Mouse (Mus musculus) lung, postnatal 0 days (tissue): ENCODE data around the gene Neurog1. TPM values are rescaled to one million over a fixed set of nuclear protein-coding genes. Genes with fewer than 3 reads are reported as not detected.

ENCODE experiments used
- ATAC-seq: fragments of 200-750 bp; cut with Nextera tagmentation; 2 replicates; pipeline ENCODE4 v1.8.0; 2017; ENCODE audit warnings: moderate library complexity
- DNase-seq: peaks from one replicate; pipeline ENCODE4 v3.0.0-alpha.2; 2016; ENCODE audit warnings: low spot score
- H3K27ac ChIP-seq: fragments of 300-500 bp; sonication (generic); 2 replicates; pipeline ENCODE4 v1.5.1; 2014; ENCODE audit warnings: antibody characterized with exemption, mild to moderate bottlenecking, low read length, mixed read lengths
- H3K27me3 ChIP-seq: fragments of 300-500 bp; sonication (generic); replicated peaks from 2 replicates; pipeline ENCODE4 v1.6.1; 2014; ENCODE audit warnings: low read length, mixed read lengths; ENCODE audit not compliant: insufficient read depth
- H3K36me3 ChIP-seq: fragments of 300-500 bp; sonication (generic); 2 replicates; pipeline ENCODE4 v1.6.1; 2014; ENCODE audit warnings: low read length, mixed read lengths; ENCODE audit not compliant: insufficient read depth
- H3K4me1 ChIP-seq: fragments of 300-500 bp; sonication (generic); 2 replicates; pipeline ENCODE4 v1.6.1; 2014; ENCODE audit warnings: antibody characterized with exemption, low read depth, low read length, mixed read lengths; ENCODE audit not compliant: insufficient read depth
- H3K4me2 ChIP-seq: fragments of 300-500 bp; sonication (generic); replicated peaks from 2 replicates; pipeline ENCODE4 v1.6.1; 2014; ENCODE audit warnings: low read depth, mild to moderate bottlenecking, low read length, moderate library complexity, mixed read lengths
- H3K4me3 ChIP-seq: fragments of 300-500 bp; sonication (generic); 2 replicates; pipeline ENCODE4 v1.5.1; 2014; ENCODE audit warnings: low read depth, low read length
- H3K9ac ChIP-seq: fragments of 300-500 bp; sonication (generic); replicated peaks from 2 replicates; pipeline ENCODE4 v1.6.1; 2014; ENCODE audit warnings: low read depth, mild to moderate bottlenecking
- H3K9me3 ChIP-seq: fragments of 300-500 bp; sonication (generic); 2 replicates; pipeline ENCODE4 v1.6.1; 2016; ENCODE audit warnings: low read length, mixed read lengths
- CTCF ChIP-seq: IDR thresholded peaks from 2 replicates; pipeline ENCODE4 v1.5.1; 2016; ENCODE audit warnings: antibody characterized with exemption, mild to moderate bottlenecking
- EP300 ChIP-seq: IDR thresholded peaks from 2 replicates; pipeline ENCODE4 v1.6.1; 2016; ENCODE audit warnings: antibody characterized with exemption, mild to moderate bottlenecking, control low read depth
- WGBS: fragments of 180-500 bp; shearing (Covaris S2); extraction: QIAGEN DNeasy Blood & Tissue Kit; methylation state at CpG from one replicate; pipeline ENCODE4 v1.1.7; 2014; 5-methylcytosine and 5-hydroxymethylcytosine counted together
- polyA plus RNA-seq: library from polyadenylated mRNA; unstranded; fragments of >200 nt; fragmentation: Nextera tagmentation; extraction: Ambion mirVana; gene quantifications from 2 replicates; pipeline ENCODE4 v1.2.1, GENCODE M21; 2015

Gene Neurog1
- polyA plus RNA-seq, 1 experiment from 2014 or later = not detected

GRCm38 (mm10) chr13:56240012-56240770, 11.8 kb downstream of the Neurog1 start:
- ATAC-seq = no peak
- Histone ChIP-seq H3K27ac (no peak overlapping the region), H3K9ac (no peak overlapping the region), H3K4me3 (no peak overlapping the region), H3K4me1 (no peaks in the 10 kb centered on the region), H3K9me3 (no peaks in the 10 kb centered on the region), H3K36me3 (no peaks in the 10 kb centered on the region), H3K27me3 (no peaks in the 10 kb centered on the region), H3K4me2 (no peak overlapping the region)
- TF ChIP-seq EP300 (no peak), CTCF (no peak)
- DNase-seq = peak; percentile 50
- 36% methylated on average over 16 of the region's 16 CpGs for WGBS

- H3K4me1 ChIP-seq = no peaks in the 10 kb centered on the region
- no peak overlapping the region for H3K9ac ChIP-seq
- WGBS = 69% methylated on average over 10 of the region's 10 CpGs
- H3K27me3 ChIP-seq = no peaks in the 10 kb centered on the region
- no peak overlapping the region for H3K4me2 ChIP-seq
- TF ChIP-seq CTCF = no peak
- TF ChIP-seq EP300 = no peak
- H3K36me3 ChIP-seq = no peaks in the 10 kb centered on the region
- no peaks in the 10 kb centered on the region for H3K9me3 ChIP-seq
- DNase-seq = no peak
- ATAC-seq = no peak
- H3K27ac ChIP-seq = no peak overlapping the region
- no peak overlapping the region for H3K4me3 ChIP-seq
These were observed 14.1 kb downstream of the Neurog1 start for GRCm38 (mm10) chr13:56237905-56238304.

- no peaks in the 10 kb centered on the region for H3K36me3 ChIP-seq
- no peaks in the 10 kb centered on the region for H3K9me3 ChIP-seq
- no peaks in the 10 kb centered on the region for H3K27me3 ChIP-seq
- H3K27ac ChIP-seq = no peak overlapping the region
- DNase-seq (no peak), ATAC-seq (no peak)
- no peaks in the 10 kb centered on the region for H3K4me1 ChIP-seq
- no peak for TF ChIP-seq CTCF
- no peak for TF ChIP-seq EP300
- no peak overlapping the region for H3K9ac ChIP-seq
- H3K4me2 ChIP-seq = no peak overlapping the region
- H3K4me3 ChIP-seq = no peak overlapping the region
- 25% methylated on average over 7 of the region's 7 CpGs for WGBS
These were observed 15.8 kb downstream of the Neurog1 start for GRCm38 (mm10) chr13:56236194-56236593.

GRCm38 (mm10) chr13:56228790-56229189, 23.2 kb downstream of the Neurog1 start:
- no peak overlapping the region for H3K4me3 ChIP-seq
- H3K9ac ChIP-seq = no peak overlapping the region
- H3K4me1 ChIP-seq = no peaks in the 10 kb centered on the region
- H3K9me3 ChIP-seq = no peaks in the 10 kb centered on the region
- 7% methylated on average over 6 of the region's 7 CpGs for WGBS
- no peak for ATAC-seq
- H3K36me3 ChIP-seq = no peaks in the 10 kb centered on the region
- TF ChIP-seq CTCF (no peak), EP300 (no peak)
- H3K4me2 ChIP-seq = no peak overlapping the region
- H3K27me3 ChIP-seq = no peaks in the 10 kb centered on the region; the same call in 1 of the 2 replicates
- DNase-seq = no peak
- H3K27ac ChIP-seq = no peak overlapping the region

- WGBS = 26% methylated on average over 10 of the region's 10 CpGs
- H3K9me3 ChIP-seq = no peaks in the 10 kb centered on the region
- no peak overlapping the region for H3K4me3 ChIP-seq
- no peaks in the 10 kb centered on the region for H3K36me3 ChIP-seq
- TF ChIP-seq EP300 (no peak), CTCF (no peak)
- DNase-seq = no peak
- no peak overlapping the region for H3K9ac ChIP-seq
- no peak overlapping the region for H3K4me2 ChIP-seq
- ATAC-seq = no peak
- H3K4me1 ChIP-seq = 0 out of 2 replicates have a peak, but pooled peaks cover 4% of the 10 kb centered on the region
- no peak overlapping the region for H3K27ac ChIP-seq
- peaks cover 14% of the 10 kb centered on the region; the same call in 1 of the 2 replicates for H3K27me3 ChIP-seq
These were observed 25.6 kb downstream of the Neurog1 start for GRCm38 (mm10) chr13:56226175-56226954.

- no peak overlapping the region for H3K4me2 ChIP-seq
- ATAC-seq (no peak), DNase-seq (no peak)
- no peak overlapping the region for H3K9ac ChIP-seq
- H3K36me3 ChIP-seq = no peaks in the 10 kb centered on the region
- WGBS = 13% methylated on average over 21 of the region's 21 CpGs
- H3K27me3 ChIP-seq = peaks cover 14% of the 10 kb centered on the region; the same call in 1 of the 2 replicates
- TF ChIP-seq EP300 = no peak
- H3K4me1 ChIP-seq = 0 out of 2 replicates have a peak, but pooled peaks cover 4% of the 10 kb centered on the region
- no peaks in the 10 kb centered on the region for H3K9me3 ChIP-seq
- no peak overlapping the region for H3K27ac ChIP-seq
- H3K4me3 ChIP-seq = no peak overlapping the region
These were observed 28.3 kb downstream of the Neurog1 start for GRCm38 (mm10) chr13:56223625-56224024.
